Mouse (Mus musculus) stomach, embryonic 16.5 days (tissue): ENCODE results near the gene Yy2. TPM values are rescaled to one million over a fixed set of nuclear protein-coding genes. Genes with fewer than 3 reads are reported as not detected.

Experiments
- ATAC-seq: fragments of 200-750 bp; cut with Nextera tagmentation; 2 replicates; pipeline ENCODE4 v1.8.0; 2017; ENCODE audit warnings: moderate number of reproducible peaks, moderate TSS enrichment; ENCODE audit not compliant: insufficient read depth, low FRiP score
- H3K27ac ChIP-seq: fragments of 300-500 bp; sonication (generic); 2 replicates; pipeline ENCODE4 v1.5.1; 2014; ENCODE audit warnings: low read length
- H3K27me3 ChIP-seq: fragments of 300-500 bp; sonication (generic); 2 replicates; pipeline ENCODE4 v1.6.1; 2014; ENCODE audit warnings: low read length, control low read depth, mixed read lengths; ENCODE audit not compliant: control insufficient read depth, insufficient read depth
- H3K36me3 ChIP-seq: fragments of 300-500 bp; sonication (generic); 2 replicates; pipeline ENCODE4 v1.6.1; 2014; ENCODE audit warnings: low read length; ENCODE audit not compliant: control insufficient read depth, insufficient read depth
- H3K4me1 ChIP-seq: fragments of 300-500 bp; sonication (generic); 2 replicates; pipeline ENCODE4 v1.6.1; 2014; ENCODE audit warnings: low read length, control low read depth, mixed read lengths; ENCODE audit not compliant: control insufficient read depth, insufficient read depth
- H3K4me2 ChIP-seq: fragments of 300-500 bp; sonication (generic); 2 replicates; pipeline ENCODE4 v1.6.1; 2014; ENCODE audit warnings: low read depth, low read length, mixed read lengths
- H3K4me3 ChIP-seq: fragments of 300-500 bp; sonication (generic); replicated peaks from 2 replicates; pipeline ENCODE4 v1.5.1; 2014; ENCODE audit warnings: mild to moderate bottlenecking, low read length
- H3K9ac ChIP-seq: fragments of 300-500 bp; sonication (generic); 2 replicates; pipeline ENCODE4 v1.6.1; 2014; ENCODE audit warnings: low read length
- H3K9me3 ChIP-seq: fragments of 300-500 bp; sonication (generic); replicated peaks from 2 replicates; pipeline ENCODE4 v1.6.1; 2016; ENCODE audit warnings: low read length, control low read depth; ENCODE audit not compliant: control insufficient read depth
- WGBS: fragments of 180-500 bp; shearing (Covaris S2); extraction: QIAGEN DNeasy Blood & Tissue Kit; methylation state at CpG from one replicate; pipeline ENCODE4 v1.1.7; 2014; 5-methylcytosine and 5-hydroxymethylcytosine counted together
- polyA plus RNA-seq: library from polyadenylated mRNA; unstranded; fragments of >200 nt; fragmentation: Nextera tagmentation; extraction: Ambion mirVana; gene quantifications from 2 replicates; pipeline ENCODE4 v1.2.1, GENCODE M21; 2015

Yy2 gene
- polyA plus RNA-seq: 2.1 and 3.5 TPM in 2 replicates

DNA sequence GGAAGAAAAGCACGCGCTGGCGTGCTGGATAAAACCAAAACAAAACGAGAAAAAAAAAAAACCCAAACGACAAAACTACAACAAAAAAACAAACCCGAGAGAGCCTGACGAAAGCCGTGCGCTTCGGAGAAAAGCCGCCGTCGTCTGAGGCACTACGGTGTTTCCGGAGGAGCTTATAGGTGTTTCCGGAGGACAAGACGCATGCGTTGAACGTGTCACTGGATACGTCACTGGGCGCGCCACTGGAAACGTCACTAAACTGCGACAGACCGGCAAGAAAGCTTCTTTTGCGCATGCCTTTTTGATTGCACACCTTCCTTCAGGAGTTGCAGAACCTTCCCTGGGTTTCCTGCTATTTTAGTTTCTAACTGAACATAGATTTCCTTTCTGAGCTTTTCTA lies at the start of gene Yy2:
Yy2 (minus strand) TSS at position 146 of the 400 bp plus-strand sequence.
- WGBS: 88% methylated on average over 26 of the region's 26 CpGs
- Histone ChIP-seq H3K4me3 (no peak within 1 kb of the TSS), H3K27ac (no peak within 1 kb of the TSS), H3K27me3 (no peaks in the 10 kb centered on the region), H3K4me1 (no peaks in the 10 kb centered on the region), H3K4me2 (no peak within 1 kb of the TSS), H3K9me3 (no peaks in the 10 kb centered on the region), H3K9ac (no peak within 1 kb of the TSS), H3K36me3 (no peaks in the 10 kb centered on the region)
- ATAC-seq: no peak

DNA sequence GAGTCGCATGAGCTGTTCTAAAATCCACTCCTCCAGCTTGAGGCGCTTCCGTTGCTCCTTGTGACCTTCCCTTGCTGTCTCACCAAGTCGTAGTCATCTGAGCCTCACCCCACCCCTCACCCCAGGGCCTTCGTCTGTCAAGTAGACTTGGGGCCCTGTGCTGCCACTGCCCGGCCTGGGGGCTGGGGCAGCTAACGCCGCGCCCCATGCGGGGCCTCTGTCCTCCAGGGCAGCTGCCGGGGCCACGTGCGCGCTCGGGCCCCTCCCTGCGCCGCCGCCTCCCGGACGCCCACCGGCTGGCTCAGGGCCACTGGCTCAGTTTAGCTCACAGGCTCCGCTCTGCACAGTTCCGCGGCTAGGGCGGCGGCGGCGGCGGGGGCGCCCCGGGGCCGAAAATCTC lies 44.1 kb upstream of the Yy2 start:
- ATAC-seq: peak; percentile 37; the same call in 1 of the 2 replicates
- Histone ChIP-seq H3K4me2 (peak overlapping the region; percentile 52), H3K9me3 (no peaks in the 10 kb centered on the region), H3K9ac (peak overlapping the region; percentile 43; the same call in 1 of the 2 replicates), H3K36me3 (no peaks in the 10 kb centered on the region), H3K4me3 (0 out of 2 replicates have a peak overlapping the region, but pooled peaks have one; percentile 13), H3K4me1 (no peaks in the 10 kb centered on the region), H3K27me3 (no peaks in the 10 kb centered on the region), H3K27ac (no peak overlapping the region)
- WGBS: 22% methylated on average over 32 of the region's 32 CpGs

DNA sequence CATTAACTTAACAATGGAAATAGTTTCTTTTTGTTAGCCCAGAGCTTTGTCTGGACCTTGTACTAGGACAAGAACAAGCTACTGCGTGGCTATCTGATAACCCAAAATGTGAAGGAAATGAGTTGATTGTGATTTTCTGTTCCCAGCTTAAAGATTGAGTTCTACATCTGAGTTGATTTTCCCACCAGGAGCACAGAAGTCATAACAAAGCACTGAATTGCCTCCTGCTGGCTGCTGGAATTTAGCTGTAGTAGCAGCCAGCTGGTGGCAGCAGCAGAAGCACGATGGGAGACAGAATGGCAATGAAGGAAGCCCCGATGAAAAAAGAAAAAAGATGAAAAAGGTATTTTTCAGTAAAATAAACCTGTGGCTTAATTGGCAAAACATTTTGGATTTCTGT lies 32.7 kb upstream of the Yy2 start:
- H3K4me1 ChIP-seq: 0 out of 2 replicates have a peak, but pooled peaks cover 4% of the 10 kb centered on the region
- no peak for ATAC-seq
- no peak overlapping the region for H3K4me3 ChIP-seq
- H3K4me2 ChIP-seq: no peak overlapping the region
- no peak overlapping the region for H3K27ac ChIP-seq
- WGBS: 8% methylated on average over 3 of the region's 3 CpGs
- no peak overlapping the region for H3K9ac ChIP-seq
- H3K27me3 ChIP-seq: no peaks in the 10 kb centered on the region
- H3K36me3 ChIP-seq: no peaks in the 10 kb centered on the region
- no peaks in the 10 kb centered on the region for H3K9me3 ChIP-seq

DNA sequence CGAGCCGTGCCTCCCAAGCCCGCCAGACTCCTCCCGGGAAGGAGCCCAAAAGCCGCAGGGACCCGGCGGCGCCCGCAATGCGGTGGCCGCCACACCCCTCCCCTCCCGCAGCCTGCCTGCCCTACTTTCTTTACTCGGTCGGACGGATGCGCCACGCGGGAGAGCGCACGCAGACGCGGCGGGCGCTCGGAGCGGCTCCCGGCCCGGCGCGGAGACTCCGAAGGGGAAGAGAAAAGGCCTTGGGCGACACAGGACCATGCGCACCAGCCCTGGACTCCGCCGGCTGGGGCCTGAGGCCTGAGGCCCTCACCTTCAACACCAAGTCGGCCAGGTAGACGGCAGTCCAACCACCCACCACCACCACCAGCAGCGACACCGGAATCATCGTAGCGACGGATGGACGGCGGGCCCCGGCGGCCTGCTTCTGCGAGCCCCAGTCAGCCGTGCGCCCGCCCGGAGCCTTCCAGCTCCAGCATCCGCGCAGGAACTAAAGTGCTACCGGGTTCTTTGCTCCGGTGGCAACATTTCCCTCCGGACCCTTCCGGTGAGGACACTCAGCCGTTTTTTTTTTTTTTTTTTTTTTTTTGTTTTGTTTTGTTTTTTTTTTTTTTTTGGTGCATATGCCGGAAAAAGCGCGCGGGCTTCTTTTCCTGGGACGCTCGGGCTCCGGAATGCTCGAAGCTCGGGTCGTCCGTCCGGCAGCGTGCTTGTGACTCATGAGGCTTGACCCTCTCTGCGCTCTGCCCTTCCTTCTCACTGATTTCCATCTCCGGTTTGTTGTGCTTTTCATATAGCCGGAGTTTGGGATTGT lies 29.6 kb upstream of the Yy2 start, which contains the start of gene Mbtps2:
Mbtps2 (minus strand) TSS at position 530 of the 811 bp plus-strand sequence.
- Histone ChIP-seq H3K4me3 (peak within 1 kb of the TSS; percentile 62), H3K9me3 (no peaks in the 10 kb centered on the region), H3K9ac (peak within 1 kb of the TSS; percentile 75), H3K4me2 (peak within 1 kb of the TSS; percentile 47), H3K4me1 (0 out of 2 replicates have a peak, but pooled peaks cover 4% of the 10 kb centered on the region), H3K27me3 (no peaks in the 10 kb centered on the region), H3K36me3 (no peaks in the 10 kb centered on the region), H3K27ac (peak within 1 kb of the TSS; percentile 93)
- WGBS: 16% methylated on average over 73 of the region's 74 CpGs
- ATAC-seq: peak; percentile 88

DNA sequence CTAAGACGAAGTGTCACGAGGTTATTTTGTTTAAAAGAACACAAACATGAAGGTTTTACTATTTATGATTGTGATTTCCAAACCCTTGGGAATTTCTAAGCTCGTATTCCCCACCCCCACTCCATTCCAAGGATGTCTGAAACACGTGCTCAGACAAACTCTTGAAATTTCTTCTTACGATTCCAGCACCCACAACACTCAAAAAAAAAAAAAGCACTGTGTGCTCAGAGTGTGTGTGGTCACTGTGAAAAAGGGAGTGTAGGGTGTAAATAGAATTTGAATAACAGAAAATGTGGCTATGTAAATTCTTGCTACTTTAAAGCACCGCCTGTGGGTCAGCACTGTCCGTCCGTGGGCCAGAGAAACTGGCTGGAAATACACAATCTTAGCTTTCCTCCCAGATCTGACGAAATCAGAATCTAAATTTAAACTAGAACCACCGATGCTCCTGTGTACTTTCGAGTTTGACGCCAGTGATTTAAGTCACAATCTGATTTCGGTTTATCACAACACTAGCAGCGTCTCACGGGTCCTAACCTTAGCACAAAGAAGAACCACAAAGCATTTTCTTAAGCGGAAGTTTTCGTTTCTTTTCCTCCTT lies 28.9 kb upstream of the Yy2 start:
- 11% methylated on average over 17 of the region's 17 CpGs for WGBS
- H3K27me3 ChIP-seq: no peaks in the 10 kb centered on the region
- ATAC-seq: no peak

DNA sequence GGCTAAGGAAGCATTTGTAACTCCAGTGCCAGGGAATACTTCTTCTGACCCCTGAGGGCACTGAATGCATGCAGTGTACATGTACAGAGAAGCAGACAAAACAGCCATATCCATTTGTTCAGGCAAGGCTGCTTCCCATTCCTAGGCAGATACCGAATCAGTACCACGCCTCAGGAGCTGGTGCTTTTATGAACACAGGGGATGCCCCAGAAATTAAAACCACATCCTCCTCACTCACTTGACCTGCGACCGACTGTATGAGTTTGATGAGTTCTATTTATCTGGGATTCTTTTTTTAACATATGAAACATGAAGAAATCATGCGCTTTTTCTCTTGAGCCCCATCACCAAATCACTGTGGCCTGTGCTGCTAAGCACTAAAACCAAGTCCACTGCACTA lies 28.0 kb upstream of the Yy2 start:
- ATAC-seq: no peak
- H3K4me3 ChIP-seq: peak overlapping the region; percentile 62
- H3K9me3 ChIP-seq: no peaks in the 10 kb centered on the region
- H3K4me1 ChIP-seq: 0 out of 2 replicates have a peak, but pooled peaks cover 4% of the 10 kb centered on the region
- peak overlapping the region; percentile 47 for H3K4me2 ChIP-seq
- H3K27ac ChIP-seq: no peak overlapping the region
- WGBS: 74% methylated on average over 5 of the region's 5 CpGs
- peak overlapping the region; percentile 75 for H3K9ac ChIP-seq
- no peaks in the 10 kb centered on the region for H3K27me3 ChIP-seq
- H3K36me3 ChIP-seq: no peaks in the 10 kb centered on the region

More for the DNA sequence above, 28.9 kb upstream of the Yy2 start:
- Histone ChIP-seq H3K9me3 (no peaks in the 10 kb centered on the region), H3K27ac (peak overlapping the region; percentile 93), H3K4me2 (peak overlapping the region; percentile 47), H3K9ac (peak overlapping the region; percentile 75), H3K36me3 (no peaks in the 10 kb centered on the region), H3K4me3 (peak overlapping the region; percentile 62), H3K4me1 (0 out of 2 replicates have a peak, but pooled peaks cover 4% of the 10 kb centered on the region)

DNA sequence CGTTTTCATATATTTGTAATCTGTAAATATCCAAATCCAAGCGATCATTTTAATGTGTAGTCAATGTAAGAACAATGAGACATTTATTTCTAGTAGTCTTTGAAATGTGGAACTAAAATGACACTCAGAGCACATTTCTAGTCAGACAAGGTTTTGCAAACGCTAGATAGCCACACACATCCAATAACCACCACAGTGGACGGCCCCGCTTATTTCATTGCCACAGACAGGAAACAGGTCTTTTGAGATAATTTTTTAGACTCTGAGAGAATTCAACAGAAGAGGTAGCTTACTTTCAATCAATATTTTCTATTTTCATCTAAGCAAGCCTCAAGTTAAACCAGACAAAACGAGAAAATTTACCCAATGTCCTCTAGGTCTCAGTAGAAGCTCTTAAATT lies 27.1 kb upstream of the Yy2 start:
- H3K36me3 ChIP-seq: no peaks in the 10 kb centered on the region
- H3K9me3 ChIP-seq: no peaks in the 10 kb centered on the region
- H3K27ac ChIP-seq: no peak overlapping the region
- H3K9ac ChIP-seq: no peak overlapping the region
- WGBS: 78% methylated on average over 6 of the region's 6 CpGs
- no peak overlapping the region for H3K4me2 ChIP-seq
- no peaks in the 10 kb centered on the region for H3K27me3 ChIP-seq
- ATAC-seq: no peak
- no peak overlapping the region for H3K4me3 ChIP-seq
- 0 out of 2 replicates have a peak, but pooled peaks cover 4% of the 10 kb centered on the region for H3K4me1 ChIP-seq

DNA sequence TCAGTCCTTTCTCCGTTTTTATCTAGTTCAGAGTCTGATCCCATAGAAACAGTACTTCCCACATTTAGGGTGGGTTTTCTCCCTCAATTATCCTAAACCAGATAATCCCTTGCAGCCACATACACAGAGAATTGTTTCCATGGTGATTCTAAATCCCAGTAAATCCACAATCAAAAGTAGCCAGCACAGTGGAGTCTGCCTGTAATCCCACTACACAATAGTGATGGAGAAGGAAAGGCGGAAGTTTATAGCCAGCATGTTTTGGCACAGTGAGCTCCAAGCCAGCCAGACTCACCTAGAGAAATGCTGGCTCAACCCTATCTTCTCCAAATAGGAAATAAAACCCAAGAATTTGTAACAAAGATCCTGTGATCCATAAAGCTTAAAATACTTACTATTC lies 25.8 kb upstream of the Yy2 start:
- H3K9me3 ChIP-seq: no peaks in the 10 kb centered on the region
- WGBS: 81% methylated on average over 2 of the region's 2 CpGs
- no peak overlapping the region for H3K27ac ChIP-seq
- no peaks in the 10 kb centered on the region for H3K36me3 ChIP-seq
- H3K27me3 ChIP-seq: no peaks in the 10 kb centered on the region
- no peak overlapping the region for H3K4me2 ChIP-seq
- H3K4me1 ChIP-seq: 0 out of 2 replicates have a peak, but pooled peaks cover 4% of the 10 kb centered on the region
- no peak overlapping the region for H3K9ac ChIP-seq
- no peak for ATAC-seq
- H3K4me3 ChIP-seq: no peak overlapping the region

DNA sequence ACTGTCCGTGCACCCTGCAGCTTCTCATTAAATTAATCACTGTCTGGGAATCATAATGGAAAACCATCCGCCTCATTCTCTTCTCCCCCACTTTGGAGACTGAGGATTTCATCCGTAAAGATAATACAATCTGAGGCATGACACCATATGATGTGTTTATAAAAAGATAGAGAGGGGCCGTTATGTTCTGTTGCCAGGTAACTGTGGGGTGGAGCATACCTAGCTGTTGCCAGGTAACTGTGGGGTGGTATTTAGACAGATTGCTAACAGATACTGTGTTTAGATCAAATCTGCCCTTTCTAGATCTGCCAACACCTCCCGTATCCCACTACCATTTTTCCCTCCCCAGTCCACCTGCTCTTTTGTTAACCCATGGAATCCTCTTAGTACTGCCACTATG lies 18.2 kb upstream of the Yy2 start:
- WGBS: 72% methylated on average over 5 of the region's 5 CpGs
- Histone ChIP-seq H3K36me3 (no peaks in the 10 kb centered on the region), H3K4me2 (no peak overlapping the region), H3K27ac (no peak overlapping the region), H3K27me3 (no peaks in the 10 kb centered on the region), H3K4me1 (no peaks in the 10 kb centered on the region), H3K9me3 (no peaks in the 10 kb centered on the region), H3K4me3 (no peak overlapping the region), H3K9ac (no peak overlapping the region)
- no peak for ATAC-seq
